ENCODE assay signal across 10 mouse cellular contexts in the genomic region with DNA sequence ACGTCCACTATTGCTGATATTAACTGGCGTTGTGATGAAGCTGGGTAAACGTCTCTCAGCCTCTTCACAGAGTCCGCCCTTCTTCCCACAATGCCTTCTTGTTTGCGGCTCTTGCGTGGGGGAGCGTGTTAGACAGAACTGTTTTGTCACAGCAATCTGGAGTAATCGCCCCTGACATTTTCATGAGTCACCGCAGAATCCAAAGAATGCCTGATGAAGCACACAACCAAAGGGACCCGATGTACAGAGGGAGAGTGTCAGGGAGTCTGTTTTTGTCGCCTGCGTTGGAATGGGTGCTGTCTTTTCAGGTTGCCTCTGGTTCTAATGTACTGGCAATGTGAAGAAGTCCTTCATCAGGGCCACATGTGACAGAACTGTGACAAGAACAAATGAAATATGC.
DNase-seq lines count a peak whose midpoint lies in the region; ATAC-seq lines count a peak whose summit lies in the region.
"Had no signal": no experiment of that assay in that cellular context is flagged by ENCODE, and none has a peak within 500 bp of the region (broad histone marks: within the 10 kb centered on the region; RNA-seq: fewer than 3 reads in every experiment).

No protein-coding gene starts in this region.

- no peaks in the 10 kb centered on the region for H3K9me3 ChIP-seq in heart, embryonic 14.5 days (ENCODE audit: control insufficient read depth, low read length)
- no peaks in the 10 kb centered on the region for H3K9me3 ChIP-seq in neural tube, embryonic 13.5 days

- no peaks in the 10 kb centered on the region for H3K27me3 ChIP-seq in heart, embryonic 14.5 days (ENCODE audit: control insufficient read depth, insufficient read depth, low read length)
- H3K27me3 ChIP-seq in neural tube, embryonic 13.5 days = no peaks in the 10 kb centered on the region

- intact Hi-C loops in heart, postnatal 36 days (cut with DNase I) = no loop called here

- peaks cover 22 to 48% of the 10 kb centered on the region in 2 experiments for H3K4me1 ChIP-seq in heart, embryonic 14.5 days (ENCODE audit: control insufficient read depth in 2 of 2, insufficient read depth in 2 of 2, low read length in 2 of 2)
- H3K4me1 ChIP-seq in neural tube, embryonic 13.5 days (replicated peaks) = peaks cover 65% of the 10 kb centered on the region

- no peak for DNase-seq in heart, postnatal 36 days
- DNase-seq in neural tube, embryonic 10.5 days (ENCODE audit: extremely low spot score, low spot score) = no peak
- peak; percentile 75 to 81 for DNase-seq in frontal cortex, adult 2 months (ENCODE audit: extremely low spot score in 1 of 2, low spot score in 1 of 2)
- DNase-seq in right cerebral cortex, postnatal 25 days = peak; percentile 61
- DNase-seq in cerebellum, adult 9-11 months = no peak
- DNase-seq: kidney, adult 18-20 months; lung, postnatal 10 days had no signal

- H3K4me3 ChIP-seq in heart, embryonic 14.5 days (ENCODE audit: control insufficient read depth in 1 of 2, insufficient read depth in 1 of 2, low read depth in 1 of 2, low read length in 2 of 2) = no peak overlapping the region
- H3K4me3 ChIP-seq in neural tube, embryonic 13.5 days = no peak overlapping the region

- ATAC-seq in heart, embryonic 14.5 days (ENCODE audit: insufficient number of reproducible peaks, insufficient read depth, low FRiP score, low read depth) = no peak
- ATAC-seq in neural tube, embryonic 13.5 days (ENCODE audit: low read depth) = no peak
- no peak for ATAC-seq in megakaryocyte progenitor cell, adult 5-6 weeks (replicated peaks; ENCODE audit: poor library complexity)

- peak overlapping the region; percentile 22; the same call in 1 of the 2 replicates for H3K9ac ChIP-seq in heart, embryonic 14.5 days (ENCODE audit: low read length)
- no peak overlapping the region for H3K9ac ChIP-seq in neural tube, embryonic 13.5 days

- peak overlapping the region; percentile 25 to 64; a peak in 3 of 4 replicates for H3K27ac ChIP-seq in heart, embryonic 14.5 days (replicated peaks in 1 of 2; ENCODE audit: control insufficient read depth in 1 of 2, insufficient read depth in 1 of 2, low read depth in 2 of 2, low read length in 2 of 2)
- H3K27ac ChIP-seq in neural tube, embryonic 13.5 days (replicated peaks) = peak overlapping the region; percentile 52; the same call in 1 of the 2 replicates

- H3K4me2 ChIP-seq in heart, embryonic 14.5 days (ENCODE audit: low read length) = peak overlapping the region; percentile 42
- no peak overlapping the region for H3K4me2 ChIP-seq in neural tube, embryonic 13.5 days

- WGBS in heart, embryonic 14.5 days = 20% methylated on average over 12 of the region's 12 CpGs
- WGBS in neural tube, embryonic 13.5 days = 50% methylated on average over 12 of the region's 12 CpGs

- H3K36me3 ChIP-seq in heart, embryonic 14.5 days (ENCODE audit: control insufficient read depth, insufficient read depth, low read length) = no peaks in the 10 kb centered on the region
- H3K36me3 ChIP-seq in neural tube, embryonic 13.5 days = 0 out of 2 replicates have a peak, but pooled peaks cover 3% of the 10 kb centered on the region

Comparison
In these comparisons a context has a peak if more than half of its experiments do, and no peak if none do; other contexts are left out.
1. DNase-seq: peak in frontal cortex, adult 2 months (2 of 2) and right cerebral cortex, postnatal 25 days (single experiment); none in heart, postnatal 36 days (0 of 2), neural tube, embryonic 10.5 days (single experiment) and cerebellum, adult 9-11 months (single experiment).